Mouse (Mus musculus) cerebellum, postnatal 14 days (tissue): ENCODE measurements around the gene Btbd11.

Experiments
- DNase-seq, 2 experiments: peaks; one replicate each; pipeline ENCODE4 v3.0.0; 2021; ENCODE audit warnings: mixed read lengths in 2 of 2

The Btbd11 gene

DNA sequence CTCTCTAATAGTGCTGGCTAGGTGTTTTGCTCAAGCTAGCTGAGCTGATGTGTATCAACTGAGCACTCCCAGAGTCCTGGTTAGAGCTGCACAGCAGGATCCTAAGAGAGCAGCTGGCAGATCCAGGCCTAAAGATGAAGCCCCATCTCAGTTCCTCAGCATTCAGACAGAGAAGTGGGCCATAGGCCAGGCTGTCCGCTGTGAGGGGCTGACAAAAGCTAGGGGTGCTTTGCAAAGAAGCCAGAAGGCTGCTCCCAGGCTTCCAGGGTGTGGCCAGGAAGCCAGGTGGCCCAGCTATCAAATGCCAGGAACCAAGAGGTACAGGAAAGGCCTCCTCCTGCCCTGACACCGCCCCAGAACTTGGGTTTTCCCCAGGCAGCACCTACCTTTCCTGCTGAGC lies 140.0 kb downstream of the Btbd11 start:
- peak in 1 of 2 experiments; percentile 51 for DNase-seq

DNA sequence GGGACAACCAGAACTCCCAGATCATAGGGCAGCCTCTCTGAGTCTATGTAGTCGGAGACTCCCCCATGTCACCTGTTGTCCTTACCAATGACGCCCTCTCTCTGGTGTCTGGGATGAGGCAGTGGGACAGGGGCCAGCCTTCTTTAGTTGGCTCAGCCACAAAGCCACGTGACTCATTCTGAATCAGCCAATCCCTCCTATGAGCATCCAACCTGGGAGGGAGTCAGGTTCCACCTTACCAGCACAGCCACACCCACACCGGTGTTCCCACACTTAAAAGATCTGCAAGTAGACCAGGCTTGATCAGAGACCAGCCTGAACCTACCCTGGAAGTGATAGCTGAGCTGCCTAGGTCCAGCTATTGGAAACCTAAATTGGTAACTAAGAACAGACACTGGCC lies 141.1 kb downstream of the Btbd11 start:
- DNase-seq = no peak

DNA sequence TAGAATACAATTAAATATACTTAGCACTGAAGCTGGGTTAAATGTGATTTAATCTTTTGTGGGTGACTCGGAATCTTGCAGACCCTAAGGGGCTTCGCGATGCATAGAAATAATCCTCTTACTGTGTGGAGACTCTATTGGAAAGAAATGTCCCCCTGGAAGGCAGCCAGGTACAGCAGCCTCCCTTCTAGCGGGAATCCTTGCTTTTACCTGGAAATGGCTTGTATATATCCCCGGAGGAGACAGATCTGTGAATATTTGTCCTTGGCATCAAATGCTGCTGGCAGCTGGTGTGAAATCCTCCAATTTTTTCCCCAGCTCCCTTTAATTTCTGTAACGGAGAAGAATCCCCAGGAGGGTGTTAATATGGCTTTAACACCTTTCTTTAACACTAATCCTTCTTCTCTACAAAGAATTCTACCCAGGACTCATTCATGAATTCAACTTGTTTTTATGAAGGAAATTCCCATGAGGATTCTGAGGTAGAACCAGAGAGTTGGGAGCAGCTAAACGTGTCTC lies 146.6 kb downstream of the Btbd11 start:
- peak; percentile 62 to 65 for DNase-seq

DNA sequence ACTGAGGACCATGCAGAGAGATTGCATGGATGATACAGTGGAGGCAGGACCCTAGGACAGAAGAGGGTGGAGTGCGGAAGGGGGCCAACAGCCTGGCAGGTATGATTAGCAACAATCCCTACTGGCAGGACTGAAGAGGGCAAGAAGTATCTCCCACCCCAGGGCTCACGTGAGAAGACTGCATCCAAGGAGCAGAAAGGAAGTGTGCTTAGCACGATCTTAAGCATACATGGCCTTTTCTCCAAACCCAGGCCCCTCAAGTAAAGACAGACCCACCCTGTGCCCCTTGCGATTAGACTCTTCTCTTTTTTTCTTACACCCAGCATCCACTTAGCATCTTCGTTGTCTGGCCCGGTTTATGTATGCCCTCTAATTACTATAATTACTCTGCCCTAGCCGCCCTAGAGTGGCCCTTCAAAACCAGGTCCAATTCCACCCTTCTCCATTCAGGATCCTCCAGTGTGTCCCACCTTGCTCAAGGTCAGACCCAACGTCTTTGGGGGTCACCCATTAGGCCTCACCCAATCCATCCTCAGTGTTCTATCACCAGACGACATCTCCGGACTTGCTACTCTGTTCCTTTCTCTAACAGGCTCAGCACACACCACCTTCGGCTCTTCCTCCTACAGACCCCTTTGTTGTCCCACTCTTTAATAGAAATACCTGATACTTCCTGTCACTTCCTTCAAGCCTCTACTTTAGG lies 151.6 kb downstream of the Btbd11 start:
- DNase-seq = no peak

DNA sequence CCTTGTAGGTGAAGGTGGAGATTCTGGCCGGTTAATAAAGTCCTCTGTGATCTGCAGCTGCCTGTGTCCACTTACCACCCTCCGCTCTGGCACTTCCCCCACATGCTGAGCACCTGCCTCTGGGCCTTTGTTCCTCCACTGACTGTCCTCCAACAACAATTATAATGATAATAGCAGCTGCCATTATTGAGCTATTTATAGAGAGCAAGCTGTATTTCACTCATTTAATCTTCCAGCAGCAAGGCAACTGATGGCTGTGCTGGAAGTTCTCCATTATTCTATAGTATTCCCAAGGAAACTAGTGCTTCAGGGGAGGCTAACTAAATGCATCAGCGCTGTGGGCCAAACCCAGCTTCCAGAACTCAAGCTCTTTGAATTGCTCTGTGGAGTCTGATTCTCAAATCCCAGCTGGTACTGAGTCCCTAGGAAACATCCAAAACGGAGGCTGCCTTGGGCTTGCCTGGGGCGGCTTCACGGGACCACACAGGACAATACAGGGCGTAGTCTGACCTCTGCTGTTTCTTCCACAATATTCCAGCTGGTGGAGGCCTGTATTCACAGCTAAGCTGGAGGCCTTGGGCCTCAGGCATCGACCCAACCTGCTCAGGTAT lies 153.0 kb downstream of the Btbd11 start:
- DNase-seq = peak; percentile 24 to 40

DNA sequence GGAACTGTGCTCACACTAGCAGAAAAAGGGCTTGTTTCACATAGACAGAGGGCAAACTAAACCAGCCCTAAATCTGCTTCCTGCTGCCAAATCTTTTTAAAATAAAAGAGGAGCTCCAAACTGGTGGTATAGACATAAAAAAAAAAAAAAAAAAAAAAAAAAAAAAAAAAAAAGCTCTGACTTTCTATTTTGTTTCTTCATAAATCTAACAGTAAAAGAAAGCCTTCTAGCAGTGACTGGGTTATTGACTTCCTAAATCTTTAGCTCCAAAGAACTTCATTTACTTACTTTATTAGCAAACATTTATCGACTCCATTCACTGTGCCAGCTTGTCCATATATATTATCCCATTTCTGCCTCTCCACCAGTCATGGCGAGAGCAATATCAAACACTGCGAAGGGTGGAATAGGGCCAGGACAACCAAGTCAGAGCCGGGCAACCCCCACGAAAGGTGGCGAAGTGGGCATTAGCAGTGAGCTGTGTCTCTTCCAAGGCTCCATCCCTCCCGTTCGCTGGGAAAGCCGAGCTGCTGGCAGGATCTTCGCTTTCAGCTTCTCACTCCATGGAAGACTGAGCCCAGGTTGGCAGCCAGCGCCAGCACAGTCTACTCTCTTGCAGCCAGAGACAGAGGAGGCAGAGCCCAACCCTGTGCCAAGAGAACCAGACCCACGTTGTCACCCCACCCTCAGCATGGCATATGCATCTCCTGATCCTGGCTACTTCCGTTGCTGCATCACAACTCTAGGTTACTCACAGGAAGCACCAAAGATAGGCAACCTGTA lies 153.9 kb downstream of the Btbd11 start:
- peak; percentile 77 to 78 for DNase-seq

DNA sequence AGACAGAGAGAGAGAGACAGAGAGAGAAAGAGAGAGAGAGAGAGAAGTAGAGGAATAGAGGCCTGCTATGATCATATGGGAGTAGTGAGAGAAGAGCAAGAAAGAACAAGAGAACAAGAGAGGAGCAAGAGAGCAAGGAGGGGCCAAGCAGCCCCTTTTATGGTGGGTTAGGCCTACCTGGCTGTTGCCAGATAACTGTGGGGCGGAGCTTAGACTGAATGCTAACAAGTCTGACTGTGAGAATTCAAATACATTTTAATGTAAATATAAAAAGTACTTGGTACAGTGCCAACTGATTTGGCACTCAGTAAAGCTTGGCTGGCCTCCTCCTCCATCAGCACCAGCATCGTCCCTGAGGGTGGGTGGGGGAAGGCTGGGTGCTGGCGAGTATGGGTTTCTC lies 154.9 kb downstream of the Btbd11 start:
- DNase-seq = no peak

DNA sequence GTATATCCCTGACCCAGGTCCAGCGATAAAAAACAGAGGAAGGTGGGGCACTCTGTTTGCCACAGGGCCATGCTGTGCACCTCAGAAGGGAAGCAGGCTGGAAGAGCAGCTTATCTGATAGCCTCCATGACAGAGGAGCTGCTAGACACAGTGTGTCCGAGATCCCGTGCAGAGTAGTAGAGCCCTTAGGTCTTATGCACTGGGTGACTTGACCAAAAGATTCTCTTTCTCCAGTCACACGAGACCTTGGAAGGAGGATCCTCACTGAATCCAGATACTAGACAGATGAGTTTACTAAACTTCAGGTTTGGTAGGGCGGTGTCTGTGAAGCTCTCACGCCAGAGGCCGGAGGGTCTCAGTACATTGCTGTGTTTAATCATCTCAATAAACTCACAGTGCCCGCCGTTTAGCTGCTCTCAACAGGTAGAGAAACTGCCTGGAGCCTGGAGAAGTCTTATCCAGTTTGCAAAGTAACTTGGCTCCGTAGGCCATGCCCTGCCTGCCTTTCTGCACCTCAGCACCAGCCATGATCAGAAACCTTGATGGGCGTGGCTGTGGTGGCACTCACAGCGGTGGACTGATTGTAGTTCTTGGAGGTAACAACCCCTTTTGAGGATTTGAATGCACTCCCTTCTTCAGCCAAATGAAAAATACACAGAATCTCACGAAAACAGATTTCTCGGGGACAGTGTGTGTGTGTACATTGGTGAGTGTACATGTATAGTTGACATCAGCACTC lies 155.4 kb downstream of the Btbd11 start:
- DNase-seq = no peak

DNA sequence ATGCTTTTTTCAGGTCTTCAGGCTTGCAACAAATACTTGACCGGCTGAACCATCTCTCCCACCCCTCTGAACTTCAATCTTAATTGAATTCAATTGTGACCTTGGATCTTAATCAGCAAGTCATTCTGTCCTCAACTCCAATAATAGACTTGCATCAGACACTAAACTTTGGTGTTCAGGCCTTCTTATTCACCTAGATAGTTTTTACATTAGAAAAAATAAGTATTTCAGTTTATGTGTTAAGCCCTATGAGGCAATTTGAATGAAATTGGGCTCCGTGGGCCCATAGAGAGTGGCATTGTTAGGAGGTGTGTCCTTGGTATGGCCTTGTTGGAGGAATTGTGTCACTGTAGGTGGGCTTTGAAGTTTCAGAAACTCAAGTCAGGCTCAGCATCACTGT lies 156.7 kb downstream of the Btbd11 start:
- DNase-seq = no peak

DNA sequence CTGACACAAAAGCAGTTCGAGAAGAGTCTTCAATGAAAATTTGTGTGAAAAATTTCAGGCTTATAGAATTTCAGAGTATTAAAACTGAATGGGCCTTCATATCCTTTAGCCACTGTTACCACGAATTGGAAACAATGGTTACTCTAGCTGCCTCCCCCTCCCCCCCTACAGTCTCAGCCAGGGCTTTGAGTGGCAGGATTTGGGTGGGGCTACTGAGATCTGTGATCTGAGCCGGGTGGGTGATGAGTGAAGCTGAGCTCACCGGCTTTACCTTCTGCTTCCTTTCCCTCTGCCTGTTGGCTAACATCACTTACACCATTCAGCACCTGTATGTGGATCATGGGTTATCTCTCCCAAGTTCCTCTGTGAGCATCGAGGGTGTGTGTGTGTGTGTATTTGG lies 158.4 kb downstream of the Btbd11 start:
- no peak for DNase-seq

DNA sequence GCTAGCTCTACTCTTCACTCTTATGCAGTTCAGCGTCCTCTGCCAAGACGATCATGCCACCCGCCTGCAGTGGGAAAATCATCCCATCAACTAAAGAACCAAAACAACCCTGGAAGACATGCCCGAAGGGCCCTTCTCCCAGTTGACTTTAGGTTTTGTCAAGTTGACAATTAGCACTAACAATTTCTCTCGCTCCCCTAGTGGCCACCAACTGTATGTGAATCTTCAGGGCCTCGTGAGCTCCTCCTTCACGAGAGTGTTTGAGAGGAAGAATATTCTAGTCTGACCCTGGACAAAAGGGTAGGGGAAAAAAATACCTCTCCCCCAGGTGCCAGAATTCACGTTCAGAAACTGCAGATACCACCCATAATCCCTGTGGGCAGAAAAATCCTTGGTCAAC lies 168.6 kb downstream of the Btbd11 start:
- DNase-seq = peak; percentile 29 to 33

DNA sequence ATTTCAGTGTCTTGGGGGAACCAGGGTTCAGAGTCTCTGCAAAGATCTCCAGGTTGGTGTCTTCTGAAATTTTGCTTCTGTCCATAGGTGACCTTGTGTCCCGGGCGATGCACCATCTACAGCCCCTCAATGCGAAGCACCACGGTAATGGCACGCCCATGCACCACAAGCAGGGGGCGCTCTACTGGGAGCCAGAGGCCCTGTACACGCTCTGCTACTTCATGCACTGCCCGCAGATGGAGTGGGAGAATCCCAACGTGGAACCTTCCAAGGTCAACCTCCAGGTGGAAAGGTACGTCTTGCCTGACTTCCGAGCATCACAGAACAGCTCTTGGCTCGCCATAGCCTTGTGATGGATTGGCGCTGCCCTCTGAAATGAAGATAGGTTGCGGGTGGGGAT lies 174.8 kb downstream of the Btbd11 start:
- DNase-seq = no peak

DNA sequence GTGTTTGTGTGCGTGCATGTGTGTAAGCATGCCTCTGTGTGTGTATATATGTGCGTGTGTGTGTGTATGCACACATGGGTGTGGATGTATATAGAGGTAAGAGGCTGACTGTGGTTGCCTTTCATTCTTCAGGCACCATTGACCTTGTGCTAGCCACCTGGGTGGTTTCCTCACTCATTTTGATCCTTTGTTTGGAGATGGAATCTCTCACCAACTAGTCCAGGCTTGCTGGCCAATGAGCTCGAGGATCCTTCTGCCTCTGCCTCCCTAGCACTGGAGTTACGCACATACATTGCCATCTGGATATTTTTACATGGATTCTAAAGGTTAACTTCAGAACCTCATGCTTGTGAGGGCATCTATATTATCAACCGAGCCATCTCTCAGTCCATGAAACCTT lies 184.8 kb downstream of the Btbd11 start:
- no peak for DNase-seq

DNA sequence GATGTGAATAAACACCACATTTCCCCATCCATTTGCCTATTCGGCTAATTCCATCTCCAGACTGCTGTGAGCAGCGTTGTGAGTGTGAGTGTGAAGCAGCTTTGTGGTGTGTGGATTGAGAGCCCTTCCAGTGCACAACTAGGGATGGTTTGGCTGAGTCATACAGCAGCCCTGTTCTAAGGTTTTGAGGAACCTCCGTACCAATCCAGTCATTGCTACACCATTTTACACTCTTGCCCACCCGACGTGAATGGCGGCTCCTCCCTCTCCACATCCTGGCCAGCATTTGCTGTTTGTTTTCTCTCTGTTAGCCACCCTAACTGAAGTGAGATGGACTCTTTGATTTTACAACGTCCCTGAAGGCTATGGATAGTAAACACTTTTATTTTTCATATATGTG lies 186.0 kb downstream of the Btbd11 start:
- no peak for DNase-seq

DNA sequence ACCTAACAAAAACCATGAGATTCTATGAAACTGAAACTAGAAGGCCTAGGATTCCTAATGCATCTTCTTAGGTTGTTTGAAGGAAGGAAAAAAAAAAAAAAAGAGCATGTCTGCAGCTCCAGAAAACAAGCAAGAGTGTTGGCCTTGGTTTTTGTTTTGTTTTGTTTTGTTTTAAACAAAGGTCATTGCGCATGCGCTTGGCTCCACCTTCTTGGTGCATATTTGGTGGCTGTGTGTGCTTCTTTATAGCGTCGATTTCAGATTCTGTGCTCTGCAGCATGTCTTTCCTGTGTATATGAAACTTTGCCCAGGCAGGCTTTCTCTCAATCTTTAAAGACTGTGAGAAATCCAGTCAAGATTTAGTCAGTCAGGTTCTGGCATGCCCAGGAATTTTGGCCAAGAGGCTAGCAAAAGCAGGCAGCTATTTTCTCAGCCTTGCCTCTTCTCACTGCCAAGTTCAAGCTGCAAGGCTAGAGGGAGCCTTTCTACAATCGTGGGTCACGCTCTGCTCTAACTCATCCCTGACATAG lies 191.3 kb downstream of the Btbd11 start:
- DNase-seq = peak in 1 of 2 experiments; percentile 14

DNA sequence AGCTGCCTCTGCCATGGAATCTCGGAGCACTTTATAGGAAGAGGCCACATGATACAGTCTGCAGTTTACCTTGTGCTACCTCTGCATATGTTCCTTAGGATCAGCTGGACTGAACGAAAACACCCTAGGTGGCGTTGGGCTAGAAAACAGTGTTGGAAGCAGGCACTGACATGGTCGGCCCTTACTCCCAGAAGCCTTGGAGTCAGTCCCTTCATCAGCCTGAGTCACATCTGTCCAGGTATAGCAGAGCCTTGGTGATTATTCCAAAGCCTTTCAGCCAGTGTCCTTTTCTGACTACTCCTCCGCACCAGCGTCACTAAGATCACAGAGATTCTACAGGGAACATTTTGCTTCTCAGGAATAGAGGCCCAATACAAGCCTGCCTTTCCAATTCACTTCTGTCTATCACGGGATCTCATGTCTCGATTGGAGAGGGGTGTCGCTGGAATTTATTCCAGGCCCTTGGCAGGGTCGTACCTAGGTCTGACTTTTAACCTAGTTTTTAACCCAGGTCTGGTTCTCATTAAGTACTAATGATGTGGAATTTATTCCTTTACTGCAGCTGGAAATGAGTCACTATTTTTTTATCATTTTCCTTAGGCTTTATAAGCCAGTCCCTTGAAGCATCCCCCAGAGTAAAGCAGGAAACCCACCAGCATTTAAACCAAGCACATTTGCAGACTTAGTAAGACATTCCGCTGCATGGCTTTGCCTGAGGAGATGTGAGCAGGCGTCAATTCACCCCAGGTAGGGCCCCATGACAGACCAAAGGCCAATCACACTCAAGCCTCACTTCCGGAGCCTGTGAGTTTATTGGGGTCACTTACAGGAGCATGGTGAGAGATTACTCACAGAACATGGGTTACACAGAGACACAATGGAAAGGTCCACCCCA lies 192.2 kb downstream of the Btbd11 start:
- DNase-seq = no peak

DNA sequence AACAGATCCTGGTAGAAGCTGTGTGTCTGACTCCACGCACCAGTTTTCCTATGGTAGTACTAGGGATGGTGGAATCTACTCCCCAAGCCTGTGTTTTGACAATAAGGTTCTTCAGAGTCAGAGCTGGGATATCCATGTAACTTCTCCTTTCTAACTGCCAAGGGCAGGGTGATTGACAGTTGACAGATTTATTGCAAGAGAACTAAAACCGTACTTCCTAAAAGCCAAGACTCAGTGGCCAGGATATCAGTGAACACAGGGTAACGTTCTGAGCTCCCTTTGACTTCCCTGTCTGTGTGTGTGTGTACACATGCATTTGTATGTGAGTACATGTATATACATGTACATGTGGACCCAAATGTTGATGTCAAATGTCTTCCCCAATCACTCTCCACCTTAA lies 201.1 kb downstream of the Btbd11 start:
- no peak for DNase-seq

DNA sequence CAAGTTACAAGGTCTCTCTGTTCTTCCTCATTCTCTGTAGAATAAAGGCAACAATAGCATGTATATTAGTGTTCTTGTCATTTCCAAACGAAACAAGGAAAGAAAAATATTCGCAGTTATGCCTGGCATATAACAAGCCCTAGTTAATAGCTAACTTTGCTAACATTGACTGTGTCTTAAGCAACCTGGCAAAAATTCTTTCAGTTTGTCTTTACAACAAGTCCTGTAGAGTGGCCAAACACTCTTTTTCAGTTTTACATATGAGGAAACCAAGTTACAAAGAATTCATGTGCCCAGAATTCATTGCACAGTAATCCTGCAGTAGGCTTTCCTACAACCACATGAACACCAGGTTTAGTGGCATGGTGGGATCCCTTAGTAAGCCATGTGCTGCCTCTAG lies 203.4 kb downstream of the Btbd11 start:
- no peak for DNase-seq

DNA sequence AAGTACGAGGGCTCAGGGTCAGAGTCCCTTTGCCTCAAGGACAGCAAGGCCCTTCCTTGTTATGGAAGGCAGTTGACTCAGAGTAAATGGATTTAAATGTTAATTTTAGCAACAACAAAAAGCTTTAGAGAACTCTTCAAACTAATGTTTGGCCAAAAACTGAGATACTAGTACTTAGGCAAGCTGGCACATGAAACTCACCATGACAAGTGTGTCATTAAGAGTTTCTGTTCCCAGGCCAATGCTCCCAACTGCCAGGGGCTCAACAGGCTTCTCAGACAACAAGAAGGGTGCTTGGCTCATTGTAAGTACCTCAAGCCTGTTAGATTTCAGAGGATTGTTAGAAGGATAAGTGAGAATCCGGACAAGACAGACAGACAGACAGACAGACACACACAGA lies 204.7 kb downstream of the Btbd11 start:
- DNase-seq = no peak

DNA sequence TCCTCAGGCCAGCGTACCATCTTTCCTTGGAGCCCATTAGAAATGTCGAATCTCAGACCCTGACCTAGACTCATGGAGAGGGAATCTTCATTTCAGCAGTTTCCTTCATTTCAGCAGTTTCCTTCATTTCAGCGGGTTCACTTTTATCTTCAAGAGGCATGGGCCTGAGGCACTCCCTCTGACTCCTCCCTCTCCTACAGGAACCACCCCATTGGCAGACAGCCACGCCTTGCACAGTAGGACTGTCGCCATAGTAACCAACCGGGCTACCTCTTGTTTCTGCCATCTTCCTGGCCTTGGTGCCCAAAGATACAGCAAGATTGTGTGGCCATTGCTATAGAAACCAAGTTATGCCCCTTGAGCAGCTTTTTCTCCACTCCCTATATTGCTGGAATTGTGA lies 205.4 kb downstream of the Btbd11 start:
- DNase-seq = peak; percentile 42 to 72

DNA sequence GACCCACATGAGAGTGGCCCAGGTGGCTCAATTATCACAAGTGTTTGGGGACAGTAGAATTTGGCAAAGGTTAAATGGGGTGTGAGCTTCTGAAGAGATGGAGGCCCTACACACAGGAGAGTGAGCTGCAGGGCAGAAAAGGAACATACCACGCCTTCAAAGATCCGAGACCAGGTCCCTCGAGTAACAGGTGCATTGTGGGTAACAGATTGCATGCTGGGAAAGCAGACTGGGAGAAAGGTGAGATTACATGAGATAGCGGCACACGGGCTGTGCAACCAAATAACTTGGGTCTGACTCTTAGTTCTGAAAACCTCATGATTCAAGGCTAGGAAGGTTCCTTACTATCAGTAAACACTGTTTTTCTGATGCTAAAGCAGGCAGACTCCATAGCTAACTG lies 209.7 kb downstream of the Btbd11 start:
- DNase-seq = no peak

DNA sequence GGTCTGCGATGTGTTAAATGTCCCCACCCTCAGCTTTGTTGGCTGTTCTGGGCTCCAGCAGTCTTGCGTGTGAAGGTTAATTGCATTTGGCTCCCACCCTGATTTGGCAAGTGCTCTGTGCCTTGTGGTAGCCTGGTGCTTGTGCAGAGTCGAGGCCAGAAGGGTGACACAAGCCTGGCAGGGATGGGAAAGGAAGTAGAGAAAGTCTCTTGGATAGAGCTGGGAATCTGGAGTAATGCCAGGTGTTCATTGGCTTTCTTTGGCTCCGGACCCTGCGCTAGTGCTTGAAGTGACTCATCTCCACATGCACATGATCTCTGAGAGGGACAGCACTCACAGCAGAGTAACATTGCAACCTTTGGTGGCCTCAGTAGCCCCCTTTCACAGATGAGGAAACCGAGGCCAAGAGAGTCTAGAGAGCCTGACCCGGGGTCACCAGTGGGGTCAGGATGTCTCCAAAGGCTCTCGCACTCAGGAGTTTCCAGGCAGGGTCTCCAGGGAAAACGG lies 211.5 kb downstream of the Btbd11 start:
- peak; percentile 79 to 85 for DNase-seq
